Mouse (Mus musculus): ENCODE data around the gene Clic3. TPM values are rescaled to one million over a fixed set of nuclear protein-coding genes. Genes with fewer than 3 reads are reported as not detected.
A peak's percentile ranks its signal among the peaks of the same experiment; 100 is the strongest.

The Clic3 gene
- polyA plus RNA-seq, 1 experiment from 2014 or later, result 1.5 TPM

DNA sequence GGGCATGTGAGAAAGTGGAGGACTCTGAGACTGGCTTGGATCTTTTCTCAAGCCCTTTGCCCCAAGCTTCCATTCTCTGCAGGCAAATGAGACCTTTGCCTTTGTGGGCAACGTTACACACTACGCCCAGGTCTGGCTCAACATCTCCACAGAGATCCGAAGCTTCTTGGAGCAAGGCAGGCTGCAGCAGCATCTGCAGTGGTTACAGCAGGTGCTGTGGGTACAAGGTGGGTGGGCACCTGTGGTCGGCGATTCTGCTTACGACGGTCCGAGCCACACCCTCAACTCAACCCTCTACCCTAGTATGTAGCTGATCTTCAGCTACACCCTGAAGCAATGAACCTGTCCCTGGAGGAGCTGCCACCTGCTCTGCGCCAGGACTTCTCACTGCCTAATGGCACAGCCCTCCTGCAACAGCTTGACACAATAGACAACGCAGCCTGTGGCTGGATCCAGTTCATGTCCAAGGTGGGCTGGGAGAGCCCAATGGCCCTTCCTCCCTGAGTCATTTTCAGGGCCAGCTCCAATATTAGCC is 20.3 kb upstream of the Clic3 start:
- H3K4me3 ChIP-seq (ENCODE audit: low read depth, low read length), result no peak overlapping the region

GRCm38 (mm10) chr2:25441067-25441466 is 15.6 kb upstream of the Clic3 start:
- no peak for ATAC-seq (ENCODE audit: low read depth)
- no peak overlapping the region for H3K27ac ChIP-seq (ENCODE audit: low read depth, low read length)
- no peaks in the 10 kb centered on the region for H3K9me3 ChIP-seq (ENCODE audit: control insufficient read depth, low read length)
- H3K4me3 ChIP-seq (ENCODE audit: low read depth, low read length), result no peak overlapping the region
- H3K27me3 ChIP-seq (ENCODE audit: control insufficient read depth, insufficient read depth, low read length), result no peaks in the 10 kb centered on the region
- no peak overlapping the region for H3K4me2 ChIP-seq (ENCODE audit: low read depth, low read length)
- no peaks in the 10 kb centered on the region for H3K4me1 ChIP-seq (ENCODE audit: control insufficient read depth, insufficient read depth, low read length)
- peaks cover 74% of the 10 kb centered on the region for H3K36me3 ChIP-seq (ENCODE audit: control insufficient read depth, insufficient read depth, low read length)
- WGBS, result 92% methylated on average over 20 of the region's 20 CpGs
- H3K9ac ChIP-seq (replicated peaks; ENCODE audit: low read depth, low read length), result no peak overlapping the region

More for the DNA sequence above, 20.3 kb upstream of the Clic3 start:
- ATAC-seq (ENCODE audit: low read depth), result no peak
- Histone ChIP-seq H3K9ac (replicated peaks; ENCODE audit: low read depth, low read length) (no peak overlapping the region), H3K4me1 (ENCODE audit: control insufficient read depth, insufficient read depth, low read length) (no peaks in the 10 kb centered on the region), H3K36me3 (ENCODE audit: control insufficient read depth, insufficient read depth, low read length) (peaks cover 50% of the 10 kb centered on the region), H3K27me3 (ENCODE audit: control insufficient read depth, insufficient read depth, low read length) (no peaks in the 10 kb centered on the region), H3K9me3 (ENCODE audit: control insufficient read depth, low read length) (no peaks in the 10 kb centered on the region), H3K27ac (ENCODE audit: low read depth, low read length) (no peak overlapping the region), H3K4me2 (ENCODE audit: low read depth, low read length) (no peak overlapping the region)
- 95% methylated on average over 10 of the region's 10 CpGs for WGBS

- H3K36me3 ChIP-seq (ENCODE audit: control insufficient read depth, insufficient read depth, low read length), result peaks cover 71% of the 10 kb centered on the region
- H3K9ac ChIP-seq (replicated peaks; ENCODE audit: low read depth, low read length), result no peak overlapping the region
- H3K4me3 ChIP-seq (ENCODE audit: low read depth, low read length), result no peak overlapping the region
- H3K27me3 ChIP-seq (ENCODE audit: control insufficient read depth, insufficient read depth, low read length), result no peaks in the 10 kb centered on the region
- H3K27ac ChIP-seq (ENCODE audit: low read depth, low read length), result no peak overlapping the region
- 93% methylated on average over 14 of the region's 14 CpGs for WGBS
- no peak overlapping the region for H3K4me2 ChIP-seq (ENCODE audit: low read depth, low read length)
- no peaks in the 10 kb centered on the region for H3K9me3 ChIP-seq (ENCODE audit: control insufficient read depth, low read length)
- no peak for ATAC-seq (ENCODE audit: low read depth)
- H3K4me1 ChIP-seq (ENCODE audit: control insufficient read depth, insufficient read depth, low read length), result no peaks in the 10 kb centered on the region
Measured at GRCm38 (mm10) chr2:25442682-25443081, 14.0 kb upstream of the Clic3 start.

- no peak overlapping the region for H3K9ac ChIP-seq (replicated peaks; ENCODE audit: low read depth, low read length)
- no peaks in the 10 kb centered on the region for H3K9me3 ChIP-seq (ENCODE audit: control insufficient read depth, low read length)
- H3K27me3 ChIP-seq (ENCODE audit: control insufficient read depth, insufficient read depth, low read length), result no peaks in the 10 kb centered on the region
- peaks cover 17% of the 10 kb centered on the region; the same call in 1 of the 2 replicates for H3K36me3 ChIP-seq (ENCODE audit: control insufficient read depth, insufficient read depth, low read length)
- no peak overlapping the region for H3K27ac ChIP-seq (ENCODE audit: low read depth, low read length)
- H3K4me2 ChIP-seq (ENCODE audit: low read depth, low read length), result no peak overlapping the region
- no peak overlapping the region for H3K4me3 ChIP-seq (ENCODE audit: low read depth, low read length)
- 88% methylated on average over 8 of the region's 8 CpGs for WGBS
- H3K4me1 ChIP-seq (ENCODE audit: control insufficient read depth, insufficient read depth, low read length), result no peaks in the 10 kb centered on the region
- no peak for ATAC-seq (ENCODE audit: low read depth)
Measured at GRCm38 (mm10) chr2:25450853-25451647, 5.6 kb upstream of the Clic3 start.

DNA sequence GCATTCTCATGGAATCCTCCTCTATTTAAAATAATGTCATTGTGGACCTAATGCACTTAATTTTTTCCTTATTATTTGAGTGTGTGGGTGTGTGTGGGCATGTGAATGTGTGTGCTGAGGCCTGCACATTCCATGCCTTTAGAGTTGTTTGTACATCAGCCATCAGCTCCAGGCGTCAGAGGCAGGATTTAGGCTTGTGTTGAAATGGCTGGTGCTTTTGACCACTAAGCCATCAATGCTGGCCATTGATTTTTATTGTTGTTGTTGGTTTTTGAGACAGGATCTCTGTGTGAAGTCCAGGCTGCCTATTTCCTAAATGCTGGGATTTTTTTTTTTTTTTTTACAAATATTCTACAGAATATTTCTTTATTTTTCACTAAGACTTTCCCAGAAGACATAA is 3.7 kb upstream of the Clic3 start:
- no peaks in the 10 kb centered on the region for H3K9me3 ChIP-seq (ENCODE audit: control insufficient read depth, low read length)
- H3K4me1 ChIP-seq (ENCODE audit: control insufficient read depth, insufficient read depth, low read length), result no peaks in the 10 kb centered on the region
- H3K27me3 ChIP-seq (ENCODE audit: control insufficient read depth, insufficient read depth, low read length), result no peaks in the 10 kb centered on the region
- no peak for ATAC-seq (ENCODE audit: low read depth)
- H3K27ac ChIP-seq (ENCODE audit: low read depth, low read length), result no peak overlapping the region
- H3K4me2 ChIP-seq (ENCODE audit: low read depth, low read length), result no peak overlapping the region
- WGBS, result 38% methylated on average over 1 of the region's 1 CpGs
- H3K36me3 ChIP-seq (ENCODE audit: control insufficient read depth, insufficient read depth, low read length), result 0 out of 2 replicates have a peak, but pooled peaks cover 4% of the 10 kb centered on the region
- H3K9ac ChIP-seq (replicated peaks; ENCODE audit: low read depth, low read length), result no peak overlapping the region
- no peak overlapping the region for H3K4me3 ChIP-seq (ENCODE audit: low read depth, low read length)

DNA sequence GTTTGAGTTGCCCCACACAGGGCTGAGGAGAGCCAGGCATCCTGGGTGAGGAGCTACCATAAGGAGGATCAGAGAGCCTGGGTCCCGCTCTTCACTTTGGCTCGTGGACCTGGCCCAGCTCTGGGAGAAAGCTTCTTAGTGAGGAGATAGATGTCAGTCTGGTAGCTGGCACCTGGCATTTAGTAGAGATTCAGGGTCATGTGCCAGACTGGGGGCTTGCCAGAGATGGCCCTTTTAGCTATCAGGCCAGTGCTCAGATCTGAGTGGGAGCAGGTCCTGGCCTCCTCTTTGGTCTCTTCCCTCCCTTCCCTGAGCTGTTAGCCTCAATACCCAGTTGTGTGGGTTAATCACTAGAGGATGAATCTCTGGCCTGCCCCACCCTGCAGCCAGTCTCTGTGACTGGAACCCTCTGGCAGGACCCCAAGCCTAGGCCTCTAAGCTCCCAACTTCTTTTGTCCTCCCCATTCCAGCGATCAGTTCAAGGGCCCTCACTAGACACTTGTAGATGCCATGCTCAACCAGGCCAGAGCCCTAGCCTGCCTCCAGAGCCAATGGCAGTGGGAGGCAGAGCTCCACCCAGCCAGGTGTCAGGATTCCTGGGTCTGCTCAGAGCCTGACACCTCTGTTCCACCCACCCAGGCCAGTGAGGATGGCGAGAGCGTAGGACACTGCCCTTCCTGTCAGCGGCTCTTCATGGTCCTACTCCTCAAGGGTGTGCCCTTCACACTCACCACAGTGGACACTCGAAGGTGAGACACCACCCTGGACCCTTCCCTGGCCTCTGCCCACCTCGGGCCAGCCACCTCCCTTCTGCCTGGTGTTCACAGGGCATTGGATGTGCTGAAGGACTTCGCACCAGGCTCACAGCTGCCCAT is 621 bp downstream of the Clic3 start:
- Histone ChIP-seq H3K27me3 (ENCODE audit: control insufficient read depth, insufficient read depth, low read length) (no peaks in the 10 kb centered on the region), H3K4me3 (ENCODE audit: low read depth, low read length) (no peak overlapping the region), H3K4me1 (ENCODE audit: control insufficient read depth, insufficient read depth, low read length) (peaks cover 17% of the 10 kb centered on the region), H3K9ac (replicated peaks; ENCODE audit: low read depth, low read length) (no peak overlapping the region), H3K4me2 (ENCODE audit: low read depth, low read length) (no peak overlapping the region), H3K9me3 (ENCODE audit: control insufficient read depth, low read length) (no peaks in the 10 kb centered on the region), H3K36me3 (ENCODE audit: control insufficient read depth, insufficient read depth, low read length) (0 out of 2 replicates have a peak, but pooled peaks cover 5% of the 10 kb centered on the region), H3K27ac (ENCODE audit: low read depth, low read length) (no peak overlapping the region)
- WGBS, result 92% methylated on average over 9 of the region's 9 CpGs
- ATAC-seq (ENCODE audit: low read depth), result no peak

DNA sequence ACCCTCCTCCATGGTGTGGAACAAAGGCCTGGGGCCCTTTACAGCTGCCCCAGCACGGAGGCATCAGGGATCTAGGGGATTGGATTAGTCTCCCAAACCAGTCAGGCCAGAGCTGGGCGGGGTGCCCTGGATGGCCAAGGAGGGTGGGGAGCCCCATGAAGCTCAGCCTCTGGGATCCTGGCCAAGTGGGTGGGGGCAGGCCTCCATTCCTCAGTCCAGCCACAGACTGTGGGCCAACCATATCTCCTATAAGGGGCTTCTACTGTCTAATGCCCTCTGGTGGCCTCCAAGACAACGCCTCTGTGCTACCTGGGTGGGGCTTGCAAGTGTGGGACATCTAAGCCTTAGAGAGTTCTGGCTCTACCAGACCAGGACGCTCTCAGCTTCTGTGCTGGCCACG is 2.3 kb downstream of the Clic3 start:
- no peaks in the 10 kb centered on the region for H3K9me3 ChIP-seq (ENCODE audit: control insufficient read depth, low read length)
- no peak overlapping the region for H3K4me3 ChIP-seq (ENCODE audit: low read depth, low read length)
- no peak for ATAC-seq (ENCODE audit: low read depth)
- no peak overlapping the region for H3K27ac ChIP-seq (ENCODE audit: low read depth, low read length)
- H3K9ac ChIP-seq (replicated peaks; ENCODE audit: low read depth, low read length), result no peak overlapping the region
- WGBS, result 76% methylated on average over 5 of the region's 5 CpGs
- 0 out of 2 replicates have a peak, but pooled peaks cover 5% of the 10 kb centered on the region for H3K36me3 ChIP-seq (ENCODE audit: control insufficient read depth, insufficient read depth, low read length)
- peaks cover 17% of the 10 kb centered on the region for H3K4me1 ChIP-seq (ENCODE audit: control insufficient read depth, insufficient read depth, low read length)
- no peaks in the 10 kb centered on the region for H3K27me3 ChIP-seq (ENCODE audit: control insufficient read depth, insufficient read depth, low read length)
- no peak overlapping the region for H3K4me2 ChIP-seq (ENCODE audit: low read depth, low read length)

DNA sequence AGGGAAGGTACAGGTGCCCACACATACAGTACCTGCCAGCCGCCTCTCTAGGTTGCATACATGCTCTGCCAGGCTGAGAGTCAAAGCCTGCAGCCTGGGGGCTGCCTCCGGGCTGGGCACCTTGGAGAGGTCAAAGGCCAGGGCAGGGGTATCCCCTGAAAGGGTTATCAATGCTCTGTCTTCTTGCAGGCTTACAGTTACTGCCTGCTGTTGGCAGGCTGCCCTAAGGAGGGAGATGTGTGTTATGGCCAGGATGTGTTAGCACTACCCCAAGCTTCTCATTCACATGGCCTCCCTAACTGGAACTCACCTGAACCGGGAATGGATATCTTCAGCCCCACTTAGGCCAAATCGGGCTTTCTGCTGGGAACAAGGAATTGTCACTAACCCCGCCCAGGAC is 3.5 kb downstream of the Clic3 start:
- Histone ChIP-seq H3K27me3 (ENCODE audit: control insufficient read depth, insufficient read depth, low read length) (no peaks in the 10 kb centered on the region), H3K4me1 (ENCODE audit: control insufficient read depth, insufficient read depth, low read length) (peaks cover 17% of the 10 kb centered on the region), H3K9me3 (ENCODE audit: control insufficient read depth, low read length) (no peaks in the 10 kb centered on the region), H3K9ac (replicated peaks; ENCODE audit: low read depth, low read length) (peak overlapping the region; percentile 87), H3K36me3 (ENCODE audit: control insufficient read depth, insufficient read depth, low read length) (0 out of 2 replicates have a peak, but pooled peaks cover 5% of the 10 kb centered on the region), H3K27ac (ENCODE audit: low read depth, low read length) (peak overlapping the region; percentile 94), H3K4me3 (ENCODE audit: low read depth, low read length) (peak overlapping the region; percentile 74), H3K4me2 (ENCODE audit: low read depth, low read length) (peak overlapping the region; percentile 64)
- peak; percentile 29 for ATAC-seq (ENCODE audit: low read depth)
- 37% methylated on average over 5 of the region's 5 CpGs for WGBS

Measured in neural tube, embryonic 14.5 days (tissue).